Mouse (Mus musculus): ENCODE data around the gene Cysrt1.

The Cysrt1 gene

GRCm38 (mm10) chr2:25236614-25237013 is 5.6 kb downstream of the Cysrt1 start, which contains the start of gene Rnf224:
Rnf224 (minus strand) TSS chr2:25236787.
- DNase-seq (ENCODE audit: low spot score in 2 of 2): no peak

GRCm38 (mm10) chr2:25234551-25235220 is 7.6 kb downstream of the Cysrt1 start:
- DNase-seq (ENCODE audit: low spot score in 2 of 2): no peak

GRCm38 (mm10) chr2:25234050-25234449 is 8.2 kb downstream of the Cysrt1 start, which contains the start of gene Slc34a3:
Slc34a3 (minus strand) TSS chr2:25234364.
- no peak for DNase-seq (ENCODE audit: low spot score in 2 of 2)

GRCm38 (mm10) chr2:25233421-25233820 is 8.8 kb downstream of the Cysrt1 start:
- no peak for DNase-seq (ENCODE audit: low spot score in 2 of 2)

- DNase-seq (ENCODE audit: low spot score in 2 of 2): no peak
These were observed 11.2 kb downstream of the Cysrt1 start for GRCm38 (mm10) chr2:25231038-25231437.

- no peak for DNase-seq (ENCODE audit: low spot score in 2 of 2)
These were observed 11.7 kb downstream of the Cysrt1 start for GRCm38 (mm10) chr2:25230581-25230980.

GRCm38 (mm10) chr2:25229582-25229981 is 12.7 kb downstream of the Cysrt1 start:
- DNase-seq (ENCODE audit: low spot score in 2 of 2): no peak

- DNase-seq (ENCODE audit: low spot score in 2 of 2): no peak
These were observed 13.2 kb downstream of the Cysrt1 start for GRCm38 (mm10) chr2:25228995-25229530.

GRCm38 (mm10) chr2:25228431-25228889 is 13.8 kb downstream of the Cysrt1 start:
- DNase-seq (ENCODE audit: low spot score in 2 of 2): peak; percentile 90 to 94

GRCm38 (mm10) chr2:25227406-25227805 is 14.8 kb downstream of the Cysrt1 start:
- no peak for DNase-seq (ENCODE audit: low spot score in 2 of 2)

- no peak for DNase-seq (ENCODE audit: low spot score in 2 of 2)
These were observed 15.4 kb downstream of the Cysrt1 start for GRCm38 (mm10) chr2:25226864-25227263.

- no peak for DNase-seq (ENCODE audit: low spot score in 2 of 2)
These were observed 16.4 kb downstream of the Cysrt1 start for GRCm38 (mm10) chr2:25225811-25226379.

GRCm38 (mm10) chr2:25224766-25225752 is 17.2 kb downstream of the Cysrt1 start:
- peak in 1 of 2 experiments; percentile 96 for DNase-seq (ENCODE audit: low spot score in 2 of 2)

- peak in 1 of 2 experiments; percentile 91 for DNase-seq (ENCODE audit: low spot score in 2 of 2)
These were observed 17.8 kb downstream of the Cysrt1 start, which contains the start of gene Tubb4b for GRCm38 (mm10) chr2:25224492-25224765. Tubb4b (minus strand) TSS chr2:25224702.

GRCm38 (mm10) chr2:25223681-25224491 is 18.4 kb downstream of the Cysrt1 start:
- DNase-seq (ENCODE audit: low spot score in 2 of 2): peak; percentile 86 to 94

- DNase-seq (ENCODE audit: low spot score in 2 of 2): no peak
These were observed 20.9 kb downstream of the Cysrt1 start for GRCm38 (mm10) chr2:25221331-25221772.

GRCm38 (mm10) chr2:25218445-25218844 is 23.8 kb downstream of the Cysrt1 start, which contains the start of gene Fam166a:
Fam166a (plus strand) TSS chr2:25218745.
- no peak for DNase-seq (ENCODE audit: low spot score in 2 of 2)

- no peak for DNase-seq (ENCODE audit: low spot score in 2 of 2)
These were observed 24.6 kb downstream of the Cysrt1 start for GRCm38 (mm10) chr2:25217666-25218065.

GRCm38 (mm10) chr2:25214444-25214843 is 27.8 kb downstream of the Cysrt1 start, which contains the start of gene Stpg3:
Stpg3 (minus strand) TSS chr2:25214637.
- DNase-seq (ENCODE audit: low spot score in 2 of 2): no peak

- no peak for DNase-seq (ENCODE audit: low spot score in 2 of 2)
These were observed 28.9 kb downstream of the Cysrt1 start for GRCm38 (mm10) chr2:25213266-25213865.
